Mouse (Mus musculus) gonadal fat pad, adult 2 months (tissue): ENCODE measurements around the gene Zfp983. TPM values are rescaled to one million over a fixed set of nuclear protein-coding genes. Genes with fewer than 3 reads are reported as not detected.

ENCODE experiments used
- polyA plus RNA-seq: library from polyadenylated mRNA; depleted of rRNA; stranded (reverse); fragments of >200 nt; gene quantifications from 2 replicates; pipeline ENCODE4 v1.2.3, GENCODE M21; 2012; rRNA removed

The Zfp983 gene
- polyA plus RNA-seq, 1 experiment: 0.78 TPM

Other genes with a start within 250 kb of the Zfp983 start
- 1.1 and 1.6 TPM in 2 replicates for gene Zfp54, start 227.4 kb upstream of the Zfp983 start, polyA plus RNA-seq
- gene Zfp51, start 200.2 kb upstream of the Zfp983 start, polyA plus RNA-seq: 1.2 and 1.6 TPM in 2 replicates
- gene Zfp53, start 161.6 kb upstream of the Zfp983 start, polyA plus RNA-seq: 2.0 and 2.5 TPM in 2 replicates
- gene Zfp52, start 115.1 kb upstream of the Zfp983 start, polyA plus RNA-seq: 1.4 TPM in 2 replicates
- gene Zfp948, start 83.6 kb upstream of the Zfp983 start, polyA plus RNA-seq: 1.8 and 1.9 TPM in 2 replicates
- gene Gm10226, start 41.2 kb downstream of the Zfp983 start, polyA plus RNA-seq: 3.4 TPM in 1 of 2 replicates, not detected in the other
- 1.7 and 2.0 TPM in 2 replicates for gene Zfp760, start 57.1 kb downstream of the Zfp983 start, polyA plus RNA-seq
- 1.7 and 3.0 TPM in 2 replicates for gene Zfp229, start 80.2 kb downstream of the Zfp983 start, polyA plus RNA-seq
- 0.14 and 0.26 TPM in 2 replicates for gene Zfp820, start 195.1 kb downstream of the Zfp983 start, polyA plus RNA-seq